Mouse (Mus musculus) heart, postnatal 0 days (tissue): ENCODE measurements at regions not wholly inside any gene's neighbourhood (a gene's known extent, or its start where the extent isn't known, plus 50 kb on each side); places are given as distances from the start of the nearest gene placed in this dataset.

Experiments
- CTCF ChIP-seq: IDR thresholded peaks from 2 replicates; pipeline ENCODE4 v1.5.1; 2016; ENCODE audit warnings: antibody characterized with exemption, control low read depth, low read depth
- EP300 ChIP-seq: IDR thresholded peaks from 2 replicates; pipeline ENCODE4 v1.6.1; 2016; ENCODE audit warnings: antibody characterized with exemption, low read depth

- TF ChIP-seq CTCF (no peak), EP300 (no peak)
These were observed 697.8 kb upstream of the Got2 start for GRCm38 (mm10) chr8:96586129-96586528.
